In the genomic region with DNA sequence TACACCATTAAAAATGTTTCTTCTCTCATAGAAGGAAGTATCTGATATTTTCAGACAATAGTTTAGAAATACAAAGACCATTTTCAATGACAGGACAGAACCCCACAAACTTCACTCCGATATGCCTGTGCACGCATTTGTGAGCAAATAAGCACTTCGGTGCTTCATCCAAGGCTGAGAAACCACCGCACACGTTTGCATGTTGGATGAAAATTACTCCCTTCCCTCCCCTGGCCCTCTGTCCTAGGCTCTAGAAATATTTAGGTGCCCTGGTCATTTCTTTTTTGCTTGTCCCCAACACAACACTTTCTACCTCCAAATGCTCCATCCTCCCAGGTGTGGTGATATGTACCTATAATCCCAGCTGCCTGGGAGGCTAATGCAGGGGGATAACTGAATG, we compare ENCODE assay signal across 11 mouse cellular contexts. TPM values are rescaled to one million over a fixed set of nuclear protein-coding genes. Genes with fewer than 3 reads are reported as not detected.
DNase-seq lines count a peak whose midpoint lies in the region; ATAC-seq and TF ChIP-seq lines count a peak whose summit lies in the region.
"Had no signal": no experiment of that assay in that cellular context is flagged by ENCODE, and none has a peak within 500 bp of the region (broad histone marks: within the 10 kb centered on the region; RNA-seq: fewer than 3 reads in every experiment).

No protein-coding gene starts in this region.

- H3K4me1 ChIP-seq in heart, embryonic 10.5 days, result peaks cover 27% of the 10 kb centered on the region
- H3K4me1 ChIP-seq in heart, adult 2 months (ENCODE audit: control insufficient read depth, insufficient read depth, low read length), result no peaks in the 10 kb centered on the region
- peaks cover 58% of the 10 kb centered on the region for H3K4me1 ChIP-seq in midbrain, embryonic 10.5 days
- 0 out of 2 replicates have a peak, but pooled peaks cover 6% of the 10 kb centered on the region for H3K4me1 ChIP-seq in midbrain, embryonic 14.5 days (ENCODE audit: control insufficient read depth, insufficient read depth, low read length)
- H3K4me1 ChIP-seq in hindbrain, embryonic 15.5 days (replicated peaks), result peaks cover 17% of the 10 kb centered on the region; the same call in 1 of the 2 replicates
- peaks cover 44% of the 10 kb centered on the region for H3K4me1 ChIP-seq in liver, embryonic 16.5 days (ENCODE audit: control insufficient read depth, low read depth, low read length)

- 15% methylated on average over 5 of the region's 5 CpGs for WGBS in heart, embryonic 10.5 days
- WGBS in heart, adult 2 months, result 45% methylated on average over 5 of the region's 5 CpGs
- 19% methylated on average over 5 of the region's 5 CpGs for WGBS in midbrain, embryonic 10.5 days
- 17% methylated on average over 5 of the region's 5 CpGs for WGBS in midbrain, embryonic 14.5 days
- 33% methylated on average over 5 of the region's 5 CpGs for WGBS in hindbrain, embryonic 15.5 days
- 26% methylated on average over 5 of the region's 5 CpGs for WGBS in liver, embryonic 16.5 days (ENCODE audit: insufficient replicate concordance)

- intact Hi-C loops in heart, adult 2 months (cut with DNase I), result no loop called here

- no peak for TF ChIP-seq CTCF in heart, adult 2 months (IDR thresholded peaks at IDR 0.05)

- no peak for TF ChIP-seq POLR2A in heart, adult 2 months (IDR thresholded peaks at IDR 0.05; ENCODE audit: insufficient read depth, low read depth, low read length)

- H3K4me2 ChIP-seq in midbrain, embryonic 14.5 days (ENCODE audit: low read length), result no peak overlapping the region
- H3K4me2 ChIP-seq in hindbrain, embryonic 15.5 days, result peak overlapping the region; percentile 11; the same call in 1 of the 2 replicates
- H3K4me2 ChIP-seq in liver, embryonic 16.5 days (ENCODE audit: low read depth, low read length), result peak overlapping the region; percentile 56

- no peaks in the 10 kb centered on the region for H3K27me3 ChIP-seq in heart, embryonic 10.5 days (ENCODE audit: insufficient read depth, poor library complexity, severe bottlenecking)
- no peaks in the 10 kb centered on the region for H3K27me3 ChIP-seq in heart, adult 2 months (ENCODE audit: control insufficient read depth, insufficient read depth, low read length)
- no peaks in the 10 kb centered on the region for H3K27me3 ChIP-seq in midbrain, embryonic 10.5 days (ENCODE audit: low read depth, poor library complexity, severe bottlenecking)
- peaks cover 19% of the 10 kb centered on the region for H3K27me3 ChIP-seq in midbrain, embryonic 14.5 days (ENCODE audit: control insufficient read depth, insufficient read depth, low read length)
- peaks cover 21% of the 10 kb centered on the region for H3K27me3 ChIP-seq in hindbrain, embryonic 15.5 days
- H3K27me3 ChIP-seq in liver, embryonic 16.5 days (ENCODE audit: control insufficient read depth, insufficient read depth, low read depth, low read length), result no peaks in the 10 kb centered on the region

- peak overlapping the region; percentile 55 for H3K4me3 ChIP-seq in heart, embryonic 10.5 days
- H3K4me3 ChIP-seq in heart, adult 2 months, result no peak overlapping the region
- peak overlapping the region; percentile 45 for H3K4me3 ChIP-seq in midbrain, embryonic 10.5 days
- H3K4me3 ChIP-seq in midbrain, embryonic 14.5 days (replicated peaks; ENCODE audit: low read depth, low read length), result no peak overlapping the region
- no peak overlapping the region for H3K4me3 ChIP-seq in hindbrain, embryonic 15.5 days
- H3K4me3 ChIP-seq in liver, embryonic 16.5 days (ENCODE audit: low read depth, low read length), result peak overlapping the region; percentile 26

- H3K36me3 ChIP-seq in heart, embryonic 10.5 days, result no peaks in the 10 kb centered on the region
- H3K36me3 ChIP-seq in heart, adult 2 months (ENCODE audit: control insufficient read depth, insufficient read depth, low read length), result no peaks in the 10 kb centered on the region
- H3K36me3 ChIP-seq in midbrain, embryonic 10.5 days, result no peaks in the 10 kb centered on the region
- no peaks in the 10 kb centered on the region for H3K36me3 ChIP-seq in midbrain, embryonic 14.5 days (ENCODE audit: control insufficient read depth, insufficient read depth, low read length)
- no peaks in the 10 kb centered on the region for H3K36me3 ChIP-seq in hindbrain, embryonic 15.5 days
- H3K36me3 ChIP-seq in liver, embryonic 16.5 days (ENCODE audit: control insufficient read depth, insufficient read depth), result no peaks in the 10 kb centered on the region

- no peak for ATAC-seq in midbrain, embryonic 14.5 days (ENCODE audit: low FRiP score, low TSS enrichment)
- ATAC-seq in hindbrain, embryonic 15.5 days (ENCODE audit: low FRiP score, low read depth), result no peak
- no peak for ATAC-seq in liver, embryonic 16.5 days (ENCODE audit: low read depth)

- no peak for TF ChIP-seq EP300 in heart, adult 2 months (IDR thresholded peaks at IDR 0.05; ENCODE audit: insufficient read depth, low read depth, low read length)

- H3K27ac ChIP-seq in heart, embryonic 10.5 days, result no peak overlapping the region
- H3K27ac ChIP-seq in heart, adult 2 months, result no peak overlapping the region
- H3K27ac ChIP-seq in midbrain, embryonic 10.5 days (replicated peaks), result no peak overlapping the region
- no peak overlapping the region for H3K27ac ChIP-seq in midbrain, embryonic 14.5 days (replicated peaks; ENCODE audit: low read depth, low read length)
- no peak overlapping the region for H3K27ac ChIP-seq in hindbrain, embryonic 15.5 days (replicated peaks)
- no peak overlapping the region for H3K27ac ChIP-seq in liver, embryonic 16.5 days (ENCODE audit: low read length)
- H3K27ac ChIP-seq: macrophage had no signal

- H3K9me3 ChIP-seq in heart, embryonic 10.5 days, result no peaks in the 10 kb centered on the region
- H3K9me3 ChIP-seq in midbrain, embryonic 10.5 days (replicated peaks), result no peaks in the 10 kb centered on the region
- no peaks in the 10 kb centered on the region for H3K9me3 ChIP-seq in midbrain, embryonic 14.5 days (ENCODE audit: control insufficient read depth, low read length)
- H3K9me3 ChIP-seq in hindbrain, embryonic 15.5 days, result no peaks in the 10 kb centered on the region
- no peaks in the 10 kb centered on the region for H3K9me3 ChIP-seq in liver, embryonic 16.5 days (replicated peaks; ENCODE audit: control insufficient read depth, low read length)

- DNase-seq in heart, embryonic 10.5 days (ENCODE audit: low spot score), result no peak
- DNase-seq in heart, adult 2 months, result no peak
- DNase-seq in midbrain, embryonic 10.5 days (ENCODE audit: low spot score), result no peak
- no peak for DNase-seq in midbrain, embryonic 14.5 days
- DNase-seq in adrenal gland, adult 2 months, result no peak
- DNase-seq in thymus, postnatal 25 days, result no peak

- H3K79me2 ChIP-seq in heart, adult 2 months (replicated peaks; ENCODE audit: control insufficient read depth, insufficient read depth, low read length), result no peaks in the 10 kb centered on the region

- no peak overlapping the region for H3K9ac ChIP-seq in heart, adult 2 months (ENCODE audit: low read depth, low read length)
- H3K9ac ChIP-seq in midbrain, embryonic 14.5 days (replicated peaks; ENCODE audit: low read length), result no peak overlapping the region
- H3K9ac ChIP-seq in hindbrain, embryonic 15.5 days, result no peak overlapping the region
- no peak overlapping the region; the same call in 1 of the 2 replicates for H3K9ac ChIP-seq in liver, embryonic 16.5 days (ENCODE audit: low read depth, low read length)

RNA-seq across cellular contexts. Expression of a gene that starts 12.9 kb away (rescaled TPM):
- 0.30 and 0.75 TPM in 2 replicates for polyA plus RNA-seq in heart, embryonic 10.5 days (2016; fragmentation: Nextera tagmentation; extraction: Ambion mirVana)
- not detected for total RNA-seq in heart, adult 2 months (2021)
- polyA plus RNA-seq in heart, adult 2 months (2012; rRNA removed), result not detected in 2 replicates
- polyA plus RNA-seq in midbrain, embryonic 10.5 days (2016; fragmentation: Nextera tagmentation; extraction: Ambion mirVana), result 0.26 and 0.38 TPM in 2 replicates
- not detected in 2 replicates for polyA plus RNA-seq in midbrain, embryonic 14.5 days (2014; fragmentation: Nextera tagmentation; extraction: Ambion mirVana)
- 0.06 and 0.08 TPM in 2 replicates for polyA plus RNA-seq in hindbrain, embryonic 15.5 days (2015; fragmentation: Nextera tagmentation; extraction: Ambion mirVana)
- not detected in 2 replicates for polyA plus RNA-seq in liver, embryonic 16.5 days (2015; fragmentation: Nextera tagmentation; extraction: Ambion mirVana)
- total RNA-seq in adrenal gland, adult 2 months (2021), result not detected
- not detected in 2 replicates for polyA plus RNA-seq in adrenal gland, adult 2 months (2012; rRNA removed)
- total RNA-seq: heart, adult 8-10 months had no signal
- polyA plus RNA-seq: macrophage had no signal

RNA-seq across cellular contexts. Expression of a gene that starts 29.3 kb away (rescaled TPM):
- polyA plus RNA-seq in heart, embryonic 10.5 days (2016; fragmentation: Nextera tagmentation; extraction: Ambion mirVana), result 2.5 and 2.8 TPM in 2 replicates
- total RNA-seq in heart, adult 2 months (2021), result 100 to 1,000 TPM; 212 to 239 TPM
- polyA plus RNA-seq in heart, adult 2 months (2012; rRNA removed), result 53.1 and 61.9 TPM in 2 replicates
- polyA plus RNA-seq in midbrain, embryonic 10.5 days (2016; fragmentation: Nextera tagmentation; extraction: Ambion mirVana), result 2.0 and 4.1 TPM in 2 replicates
- polyA plus RNA-seq in midbrain, embryonic 14.5 days (2014; fragmentation: Nextera tagmentation; extraction: Ambion mirVana), result 4.1 and 6.4 TPM in 2 replicates
- 1.7 and 2.7 TPM in 2 replicates for polyA plus RNA-seq in hindbrain, embryonic 15.5 days (2015; fragmentation: Nextera tagmentation; extraction: Ambion mirVana)
- 5.5 and 9.8 TPM in 2 replicates for polyA plus RNA-seq in liver, embryonic 16.5 days (2015; fragmentation: Nextera tagmentation; extraction: Ambion mirVana)
- total RNA-seq in adrenal gland, adult 2 months (2021), result 100 to 1,000 TPM; 338 to 400 TPM
- polyA plus RNA-seq in adrenal gland, adult 2 months (2012; rRNA removed), result 20.2 and 33.8 TPM in 2 replicates

RNA-seq across cellular contexts. Expression of a gene that starts 32.2 kb away (rescaled TPM):
- 1.7 and 4.9 TPM in 2 replicates for polyA plus RNA-seq in heart, embryonic 10.5 days (2016; fragmentation: Nextera tagmentation; extraction: Ambion mirVana)
- 1 to 10 TPM; 4.4 to 9.8 TPM for total RNA-seq in heart, adult 2 months (2021)
- polyA plus RNA-seq in heart, adult 2 months (2012; rRNA removed), result 1.9 and 2.0 TPM in 2 replicates
- polyA plus RNA-seq in midbrain, embryonic 10.5 days (2016; fragmentation: Nextera tagmentation; extraction: Ambion mirVana), result 4.7 and 9.5 TPM in 2 replicates
- 3.4 and 4.6 TPM in 2 replicates for polyA plus RNA-seq in midbrain, embryonic 14.5 days (2014; fragmentation: Nextera tagmentation; extraction: Ambion mirVana)
- 0.82 and 2.1 TPM in 2 replicates for polyA plus RNA-seq in hindbrain, embryonic 15.5 days (2015; fragmentation: Nextera tagmentation; extraction: Ambion mirVana)
- 2.0 and 6.7 TPM in 2 replicates for polyA plus RNA-seq in liver, embryonic 16.5 days (2015; fragmentation: Nextera tagmentation; extraction: Ambion mirVana)
- 10 to 100 TPM; 17.9 to 20.0 TPM for total RNA-seq in adrenal gland, adult 2 months (2021)
- polyA plus RNA-seq in adrenal gland, adult 2 months (2012; rRNA removed), result 24.9 and 66.0 TPM in 2 replicates
- polyA plus RNA-seq: macrophage had no signal

RNA-seq across cellular contexts. Expression of a gene that starts 33.7 kb away (rescaled TPM):
- 3.2 and 3.5 TPM in 2 replicates for polyA plus RNA-seq in heart, embryonic 10.5 days (2016; fragmentation: Nextera tagmentation; extraction: Ambion mirVana)
- 1 to 10 TPM in 1 of 2 experiments, under 1 TPM in 1; 0.94 to 2.1 TPM for total RNA-seq in heart, adult 2 months (2021)
- 0.80 and 1.8 TPM in 2 replicates for polyA plus RNA-seq in heart, adult 2 months (2012; rRNA removed)
- 5.5 and 5.6 TPM in 2 replicates for polyA plus RNA-seq in midbrain, embryonic 10.5 days (2016; fragmentation: Nextera tagmentation; extraction: Ambion mirVana)
- 0.77 and 1.4 TPM in 2 replicates for polyA plus RNA-seq in midbrain, embryonic 14.5 days (2014; fragmentation: Nextera tagmentation; extraction: Ambion mirVana)
- polyA plus RNA-seq in hindbrain, embryonic 15.5 days (2015; fragmentation: Nextera tagmentation; extraction: Ambion mirVana), result 0.85 and 1.2 TPM in 2 replicates
- 11.0 and 14.8 TPM in 2 replicates for polyA plus RNA-seq in liver, embryonic 16.5 days (2015; fragmentation: Nextera tagmentation; extraction: Ambion mirVana)
- 1 to 10 TPM; 2.2 to 7.1 TPM for total RNA-seq in adrenal gland, adult 2 months (2021)
- 3.2 and 3.5 TPM in 2 replicates for polyA plus RNA-seq in adrenal gland, adult 2 months (2012; rRNA removed)
- polyA plus RNA-seq: macrophage had no signal

RNA-seq across cellular contexts. Expression of a gene that starts 35.8 kb away (rescaled TPM):
- polyA plus RNA-seq in heart, embryonic 10.5 days (2016; fragmentation: Nextera tagmentation; extraction: Ambion mirVana), result 0.04 and 0.96 TPM in 2 replicates
- not detected for total RNA-seq in heart, adult 2 months (2021)
- 0.20 TPM in 1 of 2 replicates, not detected in the other for polyA plus RNA-seq in heart, adult 2 months (2012; rRNA removed)
- polyA plus RNA-seq in midbrain, embryonic 10.5 days (2016; fragmentation: Nextera tagmentation; extraction: Ambion mirVana), result 0.04 and 0.06 TPM in 2 replicates
- polyA plus RNA-seq in midbrain, embryonic 14.5 days (2014; fragmentation: Nextera tagmentation; extraction: Ambion mirVana), result 0.09 TPM in 1 of 2 replicates, not detected in the other
- 0.17 TPM in 1 of 2 replicates, not detected in the other for polyA plus RNA-seq in hindbrain, embryonic 15.5 days (2015; fragmentation: Nextera tagmentation; extraction: Ambion mirVana)
- 1.9 and 2.0 TPM in 2 replicates for polyA plus RNA-seq in liver, embryonic 16.5 days (2015; fragmentation: Nextera tagmentation; extraction: Ambion mirVana)
- not detected for total RNA-seq in adrenal gland, adult 2 months (2021)
- polyA plus RNA-seq in adrenal gland, adult 2 months (2012; rRNA removed), result not detected in 2 replicates
- total RNA-seq: heart, adult 8-10 months had no signal
- polyA plus RNA-seq: C2C12, macrophage had no signal

Comparison
In these comparisons a context has a peak if more than half of its experiments do, and no peak if none do; other contexts are left out.
1. H3K4me3 ChIP-seq: peak in heart, embryonic 10.5 days (single experiment), midbrain, embryonic 10.5 days (single experiment) and liver, embryonic 16.5 days (single experiment); none in heart, adult 2 months (single experiment), midbrain, embryonic 14.5 days (single experiment) and hindbrain, embryonic 15.5 days (single experiment).